Mouse (Mus musculus): Measurements from ENCODE around the gene Parvg.

DNA sequence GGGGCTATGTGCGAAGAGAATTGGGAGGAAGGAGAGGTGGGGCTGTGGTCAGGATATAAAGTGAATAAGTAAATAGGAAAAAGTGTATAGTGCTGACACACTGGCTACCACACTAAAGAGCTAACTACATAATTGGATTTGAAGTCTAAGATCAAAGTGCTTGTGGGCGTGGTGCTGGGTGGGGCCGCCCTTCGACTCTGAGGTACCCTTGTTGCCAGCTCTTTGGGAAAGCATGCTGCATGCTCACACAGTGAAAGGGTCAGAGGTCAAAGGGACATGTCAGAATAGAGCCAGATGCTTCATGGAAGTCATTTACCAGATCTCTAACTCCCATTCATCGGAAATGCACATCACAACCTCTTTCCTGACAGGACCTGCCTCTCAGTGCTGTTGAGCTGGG is 49.0 kb downstream of the Parvg start:
- TF ChIP-seq CTCF (IDR thresholded peaks at IDR 0.05; ENCODE audit: insufficient read depth, low read length) (no peak), POLR2A (IDR thresholded peaks at IDR 0.05; ENCODE audit: borderline replicate concordance, extremely low read depth, low read depth, low read length) (no peak)

All from lung, adult 2 months (tissue).